Mouse (Mus musculus): ENCODE data around the gene Nck1. TPM values are rescaled to one million over a fixed set of nuclear protein-coding genes. Genes with fewer than 3 reads are reported as not detected.

The Nck1 gene
- total and polyA plus RNA-seq, 2 experiments from 2014 or later, result 14.8 to 45.6 TPM

- H3K4me1 ChIP-seq (ENCODE audit: insufficient read depth, low read length), result no peaks in the 10 kb centered on the region
- H3K9me3 ChIP-seq (ENCODE audit: low read length), result no peaks in the 10 kb centered on the region
- ATAC-seq (ENCODE audit: low FRiP score) (no peak), DNase-seq (ENCODE audit: low spot score) (peak; percentile 75)
- TF ChIP-seq CTCF (IDR thresholded peaks at IDR 0.05), result no peak
- no peak overlapping the region for H3K27ac ChIP-seq (ENCODE audit: low read depth, low read length)
- H3K9ac ChIP-seq (replicated peaks; ENCODE audit: low read length, poor library complexity, severe bottlenecking), result no peak overlapping the region
- H3K36me3 ChIP-seq (ENCODE audit: insufficient read depth, low read length), result no peaks in the 10 kb centered on the region
- H3K4me3 ChIP-seq (ENCODE audit: low read depth, low read length), result no peak overlapping the region
- H3K4me2 ChIP-seq (ENCODE audit: low read depth, low read length, poor library complexity, severe bottlenecking), result no peak overlapping the region
- H3K27me3 ChIP-seq (ENCODE audit: insufficient read depth, low read length), result no peaks in the 10 kb centered on the region
- WGBS, result 64% methylated on average over 8 of the region's 8 CpGs
These were observed 74.9 kb downstream of the Nck1 start for GRCm38 (mm10) chr9:100470936-100471604.

GRCm38 (mm10) chr9:100470228-100470627 lies 75.7 kb downstream of the Nck1 start:
- H3K27ac ChIP-seq (ENCODE audit: low read depth, low read length), result no peak overlapping the region
- no peaks in the 10 kb centered on the region for H3K9me3 ChIP-seq (ENCODE audit: low read length)
- H3K4me3 ChIP-seq (ENCODE audit: low read depth, low read length), result no peak overlapping the region
- H3K27me3 ChIP-seq (ENCODE audit: insufficient read depth, low read length), result no peaks in the 10 kb centered on the region
- 61% methylated on average over 1 of the region's 1 CpGs for WGBS
- DNase-seq (ENCODE audit: low spot score), result no peak
- H3K9ac ChIP-seq (replicated peaks; ENCODE audit: low read length, poor library complexity, severe bottlenecking), result no peak overlapping the region
- no peaks in the 10 kb centered on the region for H3K36me3 ChIP-seq (ENCODE audit: insufficient read depth, low read length)
- TF ChIP-seq CTCF (IDR thresholded peaks at IDR 0.05), result no peak
- H3K4me2 ChIP-seq (ENCODE audit: low read depth, low read length, poor library complexity, severe bottlenecking), result no peak overlapping the region
- H3K4me1 ChIP-seq (ENCODE audit: insufficient read depth, low read length), result no peaks in the 10 kb centered on the region
- ATAC-seq (ENCODE audit: low FRiP score), result no peak

- 91% methylated on average over 3 of the region's 3 CpGs for WGBS
- no peaks in the 10 kb centered on the region for H3K9me3 ChIP-seq (ENCODE audit: low read length)
- no peak overlapping the region for H3K4me3 ChIP-seq (ENCODE audit: low read depth, low read length)
- H3K9ac ChIP-seq (replicated peaks; ENCODE audit: low read length, poor library complexity, severe bottlenecking), result no peak overlapping the region
- H3K27me3 ChIP-seq (ENCODE audit: insufficient read depth, low read length), result no peaks in the 10 kb centered on the region
- no peaks in the 10 kb centered on the region for H3K4me1 ChIP-seq (ENCODE audit: insufficient read depth, low read length)
- H3K27ac ChIP-seq (ENCODE audit: low read depth, low read length), result no peak overlapping the region
- H3K4me2 ChIP-seq (ENCODE audit: low read depth, low read length, poor library complexity, severe bottlenecking), result no peak overlapping the region
- DNase-seq (ENCODE audit: low spot score) (no peak), ATAC-seq (ENCODE audit: low FRiP score) (no peak)
- H3K36me3 ChIP-seq (ENCODE audit: insufficient read depth, low read length), result no peaks in the 10 kb centered on the region
- no peak for TF ChIP-seq CTCF (IDR thresholded peaks at IDR 0.05)
These were observed 76.3 kb downstream of the Nck1 start for GRCm38 (mm10) chr9:100469681-100470080.

GRCm38 (mm10) chr9:100468151-100468550 lies 77.8 kb downstream of the Nck1 start:
- H3K9ac ChIP-seq (replicated peaks; ENCODE audit: low read length, poor library complexity, severe bottlenecking), result no peak overlapping the region
- ATAC-seq (ENCODE audit: low FRiP score), result no peak
- no peak overlapping the region for H3K4me3 ChIP-seq (ENCODE audit: low read depth, low read length)
- H3K4me1 ChIP-seq (ENCODE audit: insufficient read depth, low read length), result no peaks in the 10 kb centered on the region
- no peaks in the 10 kb centered on the region for H3K36me3 ChIP-seq (ENCODE audit: insufficient read depth, low read length)
- no peaks in the 10 kb centered on the region for H3K27me3 ChIP-seq (ENCODE audit: insufficient read depth, low read length)
- TF ChIP-seq CTCF (IDR thresholded peaks at IDR 0.05), result no peak
- no peaks in the 10 kb centered on the region for H3K9me3 ChIP-seq (ENCODE audit: low read length)
- 94% methylated on average over 8 of the region's 8 CpGs for WGBS
- no peak overlapping the region for H3K27ac ChIP-seq (ENCODE audit: low read depth, low read length)
- no peak for DNase-seq (ENCODE audit: low spot score)
- H3K4me2 ChIP-seq (ENCODE audit: low read depth, low read length, poor library complexity, severe bottlenecking), result no peak overlapping the region

GRCm38 (mm10) chr9:100467653-100468052 lies 78.3 kb downstream of the Nck1 start:
- Histone ChIP-seq H3K9ac (replicated peaks; ENCODE audit: low read length, poor library complexity, severe bottlenecking) (no peak overlapping the region), H3K4me1 (ENCODE audit: insufficient read depth, low read length) (no peaks in the 10 kb centered on the region), H3K9me3 (ENCODE audit: low read length) (no peaks in the 10 kb centered on the region), H3K4me3 (ENCODE audit: low read depth, low read length) (no peak overlapping the region), H3K36me3 (ENCODE audit: insufficient read depth, low read length) (no peaks in the 10 kb centered on the region), H3K4me2 (ENCODE audit: low read depth, low read length, poor library complexity, severe bottlenecking) (no peak overlapping the region), H3K27me3 (ENCODE audit: insufficient read depth, low read length) (no peaks in the 10 kb centered on the region), H3K27ac (ENCODE audit: low read depth, low read length) (no peak overlapping the region)
- no peak for TF ChIP-seq CTCF (IDR thresholded peaks at IDR 0.05)
- 51% methylated on average over 7 of the region's 7 CpGs for WGBS
- DNase-seq (ENCODE audit: low spot score), result peak; percentile 44
- no peak for ATAC-seq (ENCODE audit: low FRiP score)

GRCm38 (mm10) chr9:100466743-100467142 lies 79.2 kb downstream of the Nck1 start:
- no peak overlapping the region for H3K4me3 ChIP-seq (ENCODE audit: low read depth, low read length)
- WGBS, result 86% methylated on average over 3 of the region's 3 CpGs
- ATAC-seq (ENCODE audit: low FRiP score) (no peak), DNase-seq (ENCODE audit: low spot score) (peak; percentile 63)
- H3K27me3 ChIP-seq (ENCODE audit: insufficient read depth, low read length), result no peaks in the 10 kb centered on the region
- no peak overlapping the region for H3K27ac ChIP-seq (ENCODE audit: low read depth, low read length)
- H3K4me1 ChIP-seq (ENCODE audit: insufficient read depth, low read length), result no peaks in the 10 kb centered on the region
- no peak overlapping the region for H3K4me2 ChIP-seq (ENCODE audit: low read depth, low read length, poor library complexity, severe bottlenecking)
- no peak overlapping the region for H3K9ac ChIP-seq (replicated peaks; ENCODE audit: low read length, poor library complexity, severe bottlenecking)
- TF ChIP-seq CTCF (IDR thresholded peaks at IDR 0.05), result no peak
- H3K36me3 ChIP-seq (ENCODE audit: insufficient read depth, low read length), result no peaks in the 10 kb centered on the region
- H3K9me3 ChIP-seq (ENCODE audit: low read length), result no peaks in the 10 kb centered on the region

All from midbrain, postnatal 0 days (tissue).